Mouse (Mus musculus) limb, embryonic 15.5 days (tissue): ENCODE measurements around the gene Sult6b1. TPM values are rescaled to one million over a fixed set of nuclear protein-coding genes. Genes with fewer than 3 reads are reported as not detected.
A peak's percentile ranks its signal among the peaks of the same experiment; 100 is the strongest.

Experiments used
- ATAC-seq: fragments of 200-750 bp; cut with Nextera tagmentation; 2 replicates; pipeline ENCODE4 v1.8.0; 2017; ENCODE audit warnings: low read depth, moderate TSS enrichment; ENCODE audit not compliant: insufficient number of reproducible peaks, low FRiP score, low TSS enrichment
- H3K27ac ChIP-seq: fragments of 300-500 bp; sonication (generic); 2 replicates; pipeline ENCODE4 v1.5.1; 2015; ENCODE audit warnings: moderate library complexity, mild to moderate bottlenecking, inconsistent platforms
- H3K27me3 ChIP-seq: fragments of 300-500 bp; sonication (generic); 2 replicates; pipeline ENCODE4 v1.6.1; 2015; ENCODE audit warnings: inconsistent platforms
- H3K36me3 ChIP-seq: fragments of 300-500 bp; sonication (generic); 2 replicates; pipeline ENCODE4 v1.6.1; 2015; ENCODE audit warnings: inconsistent platforms
- H3K4me1 ChIP-seq: fragments of 300-500 bp; sonication (generic); 2 replicates; pipeline ENCODE4 v1.6.1; 2015; ENCODE audit warnings: inconsistent platforms
- H3K4me2 ChIP-seq: fragments of 300-500 bp; sonication (generic); 2 replicates; pipeline ENCODE4 v1.6.1; 2015; ENCODE audit warnings: mild to moderate bottlenecking, inconsistent platforms
- H3K4me3 ChIP-seq: fragments of 300-500 bp; sonication (generic); 2 replicates; pipeline ENCODE4 v1.5.1; 2015; ENCODE audit warnings: mild to moderate bottlenecking, inconsistent platforms
- H3K9ac ChIP-seq: fragments of 300-500 bp; sonication (generic); 2 replicates; pipeline ENCODE4 v1.6.1; 2015; ENCODE audit warnings: inconsistent platforms
- H3K9me3 ChIP-seq: fragments of 300-500 bp; sonication (generic); 2 replicates; pipeline ENCODE4 v1.6.1; 2016; ENCODE audit warnings: inconsistent platforms
- WGBS: fragments of 180-500 bp; shearing (Covaris S2); methylation state at CpG from one replicate; pipeline ENCODE4 v1.1.7; 2015; 5-methylcytosine and 5-hydroxymethylcytosine counted together
- polyA plus RNA-seq: library from polyadenylated mRNA; unstranded; fragments of >200 nt; fragmentation: Nextera tagmentation; extraction: Ambion mirVana; gene quantifications from 2 replicates; pipeline ENCODE4 v1.2.1, GENCODE M21; 2015

Gene Sult6b1
- 0.22 TPM in 1 of 2 replicates, not detected in the other for polyA plus RNA-seq

DNA sequence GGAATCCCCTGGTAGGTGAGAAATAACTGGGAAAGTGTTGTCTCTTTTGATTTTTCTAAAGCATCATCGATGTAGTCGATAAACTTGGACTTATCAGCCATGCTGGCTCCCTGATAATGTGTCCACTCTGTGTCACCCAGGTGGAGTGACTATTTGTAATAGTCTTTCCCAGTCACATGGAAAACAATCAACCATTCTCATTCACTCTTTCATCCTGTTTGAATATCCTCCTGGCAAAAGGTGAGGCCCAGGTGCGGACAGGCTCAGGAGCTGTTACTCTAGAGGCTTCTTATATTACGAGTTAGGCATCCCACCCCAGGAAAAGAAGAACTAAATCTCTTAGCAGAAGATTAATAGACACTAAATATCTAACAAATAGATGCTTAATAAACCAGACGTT lies at the start of gene Sult6b1:
Gene Sult6b1 (minus strand): TSS at position 101 of the 400 bp plus-strand sequence.
- H3K9ac ChIP-seq = no peak within 1 kb of the TSS
- no peak for ATAC-seq

GRCm38 (mm10) chr17:78953240-78953639 lies 46.4 kb upstream of the Sult6b1 start:
- no peak for ATAC-seq
- H3K27me3 ChIP-seq = no peaks in the 10 kb centered on the region
- H3K27ac ChIP-seq = no peak overlapping the region
- no peak overlapping the region for H3K4me3 ChIP-seq
- 71% methylated on average over 8 of the region's 8 CpGs for WGBS
- no peak overlapping the region for H3K4me2 ChIP-seq
- no peak overlapping the region for H3K9ac ChIP-seq
- H3K4me1 ChIP-seq = no peaks in the 10 kb centered on the region
- no peaks in the 10 kb centered on the region for H3K9me3 ChIP-seq
- H3K36me3 ChIP-seq = peaks cover 77% of the 10 kb centered on the region

More for the DNA sequence above, at the start of gene Sult6b1:
- Histone ChIP-seq H3K9me3 (no peaks in the 10 kb centered on the region), H3K27ac (no peak within 1 kb of the TSS), H3K27me3 (no peaks in the 10 kb centered on the region), H3K4me2 (no peak within 1 kb of the TSS), H3K4me3 (no peak within 1 kb of the TSS), H3K36me3 (no peaks in the 10 kb centered on the region), H3K4me1 (no peaks in the 10 kb centered on the region)
- 79% methylated on average over 5 of the region's 5 CpGs for WGBS

DNA sequence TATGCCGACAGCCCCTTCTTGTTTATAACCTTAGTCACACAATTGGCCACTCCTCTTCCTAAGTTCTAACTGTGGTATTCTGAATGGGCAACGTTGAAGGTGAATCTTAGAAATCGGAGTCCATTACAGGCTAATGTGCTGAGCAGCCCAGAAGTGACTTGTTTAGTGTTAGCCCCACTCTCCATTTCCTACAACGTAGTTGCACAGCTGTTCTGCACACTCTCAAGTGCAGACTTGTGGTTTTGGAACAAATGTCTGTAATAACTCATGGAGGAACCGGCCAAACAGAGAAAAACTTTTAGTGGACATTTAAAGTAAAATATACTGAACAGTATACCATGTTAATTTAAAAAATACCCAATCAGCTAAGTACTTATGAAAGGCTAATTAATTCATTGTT lies 45.3 kb upstream of the Sult6b1 start:
- H3K27me3 ChIP-seq = no peaks in the 10 kb centered on the region
- no peaks in the 10 kb centered on the region for H3K9me3 ChIP-seq
- H3K27ac ChIP-seq = no peak overlapping the region
- 84% methylated on average over 5 of the region's 5 CpGs for WGBS
- H3K9ac ChIP-seq = no peak overlapping the region
- no peaks in the 10 kb centered on the region for H3K4me1 ChIP-seq
- peaks cover 81% of the 10 kb centered on the region for H3K36me3 ChIP-seq
- H3K4me2 ChIP-seq = no peak overlapping the region
- H3K4me3 ChIP-seq = no peak overlapping the region
- no peak for ATAC-seq

- 95% methylated on average over 5 of the region's 5 CpGs for WGBS
- Histone ChIP-seq H3K4me1 (no peaks in the 10 kb centered on the region), H3K4me3 (no peak overlapping the region), H3K36me3 (peaks cover 82% of the 10 kb centered on the region), H3K27me3 (no peaks in the 10 kb centered on the region), H3K9me3 (no peaks in the 10 kb centered on the region), H3K9ac (no peak overlapping the region), H3K4me2 (no peak overlapping the region), H3K27ac (no peak overlapping the region)
- no peak for ATAC-seq
These were observed 44.4 kb upstream of the Sult6b1 start for GRCm38 (mm10) chr17:78951225-78951624.

DNA sequence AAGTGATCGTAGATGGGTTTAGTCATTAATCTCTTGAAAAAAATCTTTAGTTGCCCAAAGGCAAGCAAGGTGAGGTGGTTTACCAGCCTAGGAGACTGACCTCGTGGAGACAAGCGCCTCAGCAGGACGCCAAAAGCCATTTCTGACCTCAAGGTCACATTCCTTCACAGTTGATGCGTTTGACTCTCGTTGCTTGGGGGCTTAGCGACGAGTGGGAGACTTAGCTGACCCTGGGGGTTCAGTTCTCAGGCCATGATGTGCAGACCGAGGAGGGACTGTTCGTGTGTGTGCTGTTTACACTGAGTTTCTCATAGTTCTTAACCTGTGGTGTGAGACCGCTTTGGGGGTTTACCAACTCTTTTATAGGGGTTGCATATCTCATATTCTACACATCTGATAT lies 35.8 kb upstream of the Sult6b1 start:
- Histone ChIP-seq H3K9ac (no peak overlapping the region), H3K27ac (no peak overlapping the region), H3K36me3 (peaks cover 43% of the 10 kb centered on the region), H3K9me3 (no peaks in the 10 kb centered on the region), H3K4me3 (no peak overlapping the region), H3K27me3 (no peaks in the 10 kb centered on the region), H3K4me1 (peaks cover 2% of the 10 kb centered on the region; the same call in 1 of the 2 replicates), H3K4me2 (no peak overlapping the region)
- ATAC-seq = no peak
- WGBS = 61% methylated on average over 11 of the region's 11 CpGs

DNA sequence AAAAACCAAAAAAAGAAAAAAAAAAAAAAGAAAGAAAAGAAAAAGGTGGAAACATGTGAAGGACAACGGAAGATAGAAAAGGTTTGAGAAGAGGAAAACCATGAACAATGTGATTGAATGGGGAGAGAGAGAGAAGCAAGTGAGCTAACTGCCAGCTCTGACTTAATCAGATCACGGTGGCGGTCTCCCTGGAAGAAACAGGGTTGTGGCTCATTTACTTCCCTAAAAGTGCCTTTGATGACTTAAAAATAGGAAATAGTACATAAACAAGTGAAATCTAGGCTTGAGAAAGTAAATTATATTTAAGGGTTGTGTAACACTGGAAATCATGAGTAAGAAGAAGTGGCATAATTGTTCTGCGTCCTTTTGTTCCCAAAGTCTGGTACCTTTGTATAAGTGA lies 32.1 kb upstream of the Sult6b1 start:
- Histone ChIP-seq H3K4me1 (peaks cover 18% of the 10 kb centered on the region; the same call in 1 of the 2 replicates), H3K4me2 (no peak overlapping the region), H3K9me3 (no peaks in the 10 kb centered on the region), H3K36me3 (peaks cover 42% of the 10 kb centered on the region), H3K27ac (no peak overlapping the region), H3K9ac (no peak overlapping the region), H3K4me3 (no peak overlapping the region), H3K27me3 (no peaks in the 10 kb centered on the region)
- ATAC-seq = no peak
- WGBS = 92% methylated on average over 4 of the region's 4 CpGs

DNA sequence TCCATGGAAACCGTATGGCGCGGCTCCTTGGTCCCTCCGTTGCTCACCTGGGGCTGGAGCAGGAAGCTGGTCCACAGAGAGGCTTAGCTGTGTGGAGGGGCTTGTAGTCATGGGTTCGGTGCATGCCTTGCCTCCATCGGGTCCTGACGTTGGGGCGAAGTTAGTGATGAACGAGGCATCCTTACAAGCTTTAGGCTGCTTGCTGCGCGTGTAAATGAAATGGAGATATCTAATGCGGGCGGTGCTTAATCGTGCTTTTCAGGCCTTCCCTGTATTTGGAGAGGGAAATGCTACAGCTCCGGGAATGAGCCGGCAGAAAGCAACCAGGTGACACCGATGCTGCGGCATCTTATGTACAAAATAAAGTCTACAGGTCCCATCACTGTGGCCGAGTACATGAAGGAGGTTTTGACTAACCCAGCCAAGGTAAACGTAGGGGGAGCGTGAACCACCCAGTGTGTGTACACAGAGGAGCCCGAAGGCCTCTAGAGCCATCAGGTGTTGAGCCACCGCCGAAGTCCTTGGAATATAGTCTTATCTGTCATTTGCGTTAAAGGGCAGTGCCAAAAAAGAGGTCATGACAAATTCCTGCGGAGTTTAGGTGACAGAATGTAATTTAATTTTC lies 30.5 kb upstream of the Sult6b1 start:
- peaks cover 44% of the 10 kb centered on the region for H3K36me3 ChIP-seq
- peak overlapping the region; percentile 76 for H3K9ac ChIP-seq
- ATAC-seq = no peak
- H3K9me3 ChIP-seq = no peaks in the 10 kb centered on the region
- H3K27me3 ChIP-seq = no peaks in the 10 kb centered on the region
- H3K4me2 ChIP-seq = peak overlapping the region; percentile 71
- peak overlapping the region; percentile 93 for H3K4me3 ChIP-seq
- peaks cover 20% of the 10 kb centered on the region; the same call in 1 of the 2 replicates for H3K4me1 ChIP-seq
- peak overlapping the region; percentile 69 for H3K27ac ChIP-seq
- WGBS = 10% methylated on average over 26 of the region's 26 CpGs

DNA sequence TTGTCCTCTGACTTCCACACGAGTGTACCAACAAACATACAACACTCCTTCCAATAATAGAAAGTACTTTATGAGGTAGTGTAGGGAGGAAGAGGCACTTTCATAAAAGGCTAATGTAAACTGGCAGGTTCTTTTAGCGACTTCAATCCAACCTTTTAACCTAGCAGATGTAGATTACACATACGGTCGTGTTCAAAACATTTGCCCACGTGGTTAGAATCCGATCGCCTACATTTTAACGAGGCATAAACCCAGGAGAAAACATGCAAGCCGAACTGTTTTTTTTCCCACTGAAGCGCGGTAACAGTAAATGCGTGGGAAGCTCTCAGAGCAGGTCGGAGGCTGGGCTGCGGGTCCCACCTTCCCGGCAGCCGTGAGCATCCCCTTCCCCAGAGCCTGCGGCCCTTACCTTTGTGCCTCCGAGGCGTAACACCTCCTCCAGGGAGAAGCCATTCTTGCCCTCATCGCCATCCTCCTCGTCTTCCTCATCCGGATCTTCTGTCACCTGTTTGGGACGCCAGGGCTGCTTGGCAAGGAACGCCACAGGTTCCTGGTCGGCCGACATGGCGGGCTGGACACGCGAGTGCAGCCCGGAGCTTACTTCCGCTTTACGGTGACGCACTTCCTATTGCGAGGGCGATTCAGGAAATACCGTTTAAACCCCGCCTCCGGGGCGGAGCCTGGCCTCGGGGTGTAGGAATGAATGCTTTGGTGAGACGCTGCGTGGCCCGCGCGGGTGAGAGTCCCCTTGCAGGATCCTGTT lies 29.9 kb upstream of the Sult6b1 start, which contains the start of the genes Cebpz and Ndufaf7:
Gene Cebpz (minus strand): TSS at position 601 of the 763 bp plus-strand sequence.
Gene Ndufaf7 (plus strand): TSS at position 671 of the 763 bp plus-strand sequence.
- under 1% methylated on average over 45 of the region's 45 CpGs for WGBS
- peak within 1 kb of the TSS; percentile 93 for H3K4me3 ChIP-seq
- H3K27ac ChIP-seq = peak within 1 kb of the TSS; percentile 69
- peaks cover 45% of the 10 kb centered on the region for H3K36me3 ChIP-seq
- H3K9ac ChIP-seq = peak within 1 kb of the TSS; percentile 76
- H3K9me3 ChIP-seq = no peaks in the 10 kb centered on the region
- peak within 1 kb of the TSS; percentile 71 for H3K4me2 ChIP-seq
- peak; percentile 98 for ATAC-seq
- H3K4me1 ChIP-seq = peaks cover 20% of the 10 kb centered on the region; the same call in 1 of the 2 replicates
- no peaks in the 10 kb centered on the region for H3K27me3 ChIP-seq

- Histone ChIP-seq H3K9ac (no peak overlapping the region), H3K27ac (no peak overlapping the region), H3K36me3 (peaks cover 51% of the 10 kb centered on the region), H3K27me3 (no peaks in the 10 kb centered on the region), H3K4me3 (peak overlapping the region; percentile 93), H3K4me2 (peak overlapping the region; percentile 71), H3K4me1 (peaks cover 20% of the 10 kb centered on the region; the same call in 1 of the 2 replicates), H3K9me3 (no peaks in the 10 kb centered on the region)
- 83% methylated on average over 2 of the region's 2 CpGs for WGBS
- ATAC-seq = no peak
These were observed 29.1 kb upstream of the Sult6b1 start for GRCm38 (mm10) chr17:78935857-78936256.

GRCm38 (mm10) chr17:78917696-78918095 lies 10.9 kb upstream of the Sult6b1 start:
- Histone ChIP-seq H3K27me3 (no peaks in the 10 kb centered on the region), H3K4me2 (peak overlapping the region; percentile 77; the same call in 1 of the 2 replicates), H3K4me3 (no peak overlapping the region), H3K9ac (no peak overlapping the region), H3K9me3 (no peaks in the 10 kb centered on the region), H3K4me1 (peaks cover 15% of the 10 kb centered on the region), H3K36me3 (peaks cover 39% of the 10 kb centered on the region), H3K27ac (0 out of 2 replicates have a peak overlapping the region, but pooled peaks have one; percentile 7)
- 44% methylated on average over 6 of the region's 6 CpGs for WGBS
- ATAC-seq = no peak

DNA sequence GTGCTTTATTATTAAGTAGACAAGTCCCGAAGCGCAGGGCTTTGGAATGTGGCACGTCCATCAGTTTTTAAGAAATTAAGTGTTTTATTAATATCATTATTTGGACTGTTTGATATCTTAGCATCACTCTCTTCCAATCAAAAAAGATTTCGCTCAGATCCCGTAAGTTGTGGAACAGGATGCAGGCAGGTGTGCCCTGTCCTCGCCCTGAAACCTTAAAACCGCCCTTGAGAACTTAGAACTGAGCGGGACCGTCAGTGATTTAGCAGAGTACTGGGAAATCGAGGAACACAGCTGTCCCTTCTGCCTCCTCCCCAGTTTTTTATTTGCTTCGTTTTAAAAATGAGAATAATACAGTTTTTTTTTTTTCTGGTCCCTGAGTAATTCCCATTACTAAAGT lies 10.1 kb upstream of the Sult6b1 start:
- H3K27me3 ChIP-seq = no peaks in the 10 kb centered on the region
- ATAC-seq = no peak
- under 1% methylated on average over 11 of the region's 11 CpGs for WGBS

GRCm38 (mm10) chr17:78916369-78916813 lies 9.6 kb upstream of the Sult6b1 start, which contains the start of gene Cebpzos:
Cebpzos (plus strand) TSS chr17:78916500.
- peak; percentile 89 for ATAC-seq
- WGBS = under 1% methylated on average over 37 of the region's 37 CpGs
- Histone ChIP-seq H3K9me3 (no peaks in the 10 kb centered on the region), H3K27ac (peak within 1 kb of the TSS; percentile 90), H3K9ac (peak within 1 kb of the TSS; percentile 69), H3K27me3 (no peaks in the 10 kb centered on the region), H3K4me3 (peak within 1 kb of the TSS; percentile 69), H3K4me2 (peak within 1 kb of the TSS; percentile 77), H3K4me1 (peaks cover 15% of the 10 kb centered on the region), H3K36me3 (peaks cover 27% of the 10 kb centered on the region)

More for the DNA sequence above, 10.1 kb upstream of the Sult6b1 start:
- Histone ChIP-seq H3K4me1 (peaks cover 15% of the 10 kb centered on the region), H3K36me3 (peaks cover 32% of the 10 kb centered on the region), H3K4me3 (peak overlapping the region; percentile 69), H3K9me3 (no peaks in the 10 kb centered on the region), H3K4me2 (peak overlapping the region; percentile 77), H3K27ac (peak overlapping the region; percentile 90), H3K9ac (peak overlapping the region; percentile 69)
